Mouse (Mus musculus) lung, postnatal 0 days (tissue): ENCODE measurements around the gene Aldh3b1.

ENCODE experiments used
- CTCF ChIP-seq: IDR thresholded peaks from 2 replicates; pipeline ENCODE4 v1.5.1; 2016; ENCODE audit warnings: antibody characterized with exemption, mild to moderate bottlenecking
- EP300 ChIP-seq: IDR thresholded peaks from 2 replicates; pipeline ENCODE4 v1.6.1; 2016; ENCODE audit warnings: antibody characterized with exemption, mild to moderate bottlenecking, control low read depth

DNA sequence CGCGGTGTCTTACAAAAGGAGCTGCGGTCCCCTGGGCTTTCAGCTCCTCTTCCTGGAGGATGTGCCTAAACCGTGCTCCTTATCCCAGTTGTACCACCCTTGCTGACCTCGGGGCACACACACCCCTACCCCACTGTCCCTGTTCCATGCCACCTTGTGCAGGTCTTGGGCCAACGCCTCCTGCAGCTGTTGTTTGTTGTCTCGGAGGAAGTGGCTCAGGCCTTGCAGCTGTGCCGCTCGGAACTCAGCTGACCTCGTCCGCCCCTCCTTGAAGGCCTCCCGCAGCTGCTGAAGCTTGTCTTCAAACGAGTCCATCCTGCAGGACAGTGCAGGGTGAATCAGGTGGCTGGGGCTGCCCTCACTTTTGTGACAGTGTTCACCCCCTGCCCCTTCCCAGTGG lies 6.0 kb downstream of the Aldh3b1 start:
- TF ChIP-seq CTCF (no peak), EP300 (no peak)
